26 mouse cellular contexts compared by ENCODE assay signal in genomic region chr10:51417221-51417911, GRCm38 (mm10).
DNase-seq lines count a peak whose midpoint lies in the region; ATAC-seq and TF ChIP-seq lines count a peak whose summit lies in the region.
"Had no signal": no experiment of that assay in that cellular context is flagged by ENCODE, and none has a peak within 500 bp of the region (broad histone marks: within the 10 kb centered on the region; RNA-seq: fewer than 3 reads in every experiment).

No protein-coding gene starts in this region.

- H3K36me3 ChIP-seq in E14TG2a.4 (ENCODE audit: insufficient read depth, low read length) = no peaks in the 10 kb centered on the region
- H3K36me3 ChIP-seq: embryonic facial prominence, embryonic 10.5 days; embryonic facial prominence, embryonic 12.5 days; forebrain, embryonic 15.5 days; G1E had no signal

- peak; percentile 75 for DNase-seq in ES-CJ7 (ENCODE audit: low read depth, low spot score)
- peak; percentile 65 for DNase-seq in Muller cell, postnatal 12 days (ENCODE audit: inconsistent ontology term)
- DNase-seq in R1 (ENCODE audit: low read depth, low spot score) = peak; percentile 91
- no peak for DNase-seq in thymus, postnatal 10 days (ENCODE audit: low spot score in 2 of 2)
- DNase-seq in lung, postnatal 14 days = no peak
- DNase-seq in heart, postnatal 36 days = no peak
- DNase-seq: adrenal gland, adult 8-10 months; adrenal gland, postnatal 14 days; adrenal gland, postnatal 36 days; B cell, adult 2 months; cerebellum, adult 11 months; cerebellum, adult 2 months; cerebellum, adult 9-10 months; cerebellum, postnatal 10 days; cerebellum, postnatal 25 days; forebrain, postnatal 0 days had no signal

- no peaks in the 10 kb centered on the region for H3K27me3 ChIP-seq in E14TG2a.4 (ENCODE audit: insufficient read depth, low read length)
- H3K27me3 ChIP-seq: CH12.LX; embryonic facial prominence, embryonic 12.5 days; forebrain, embryonic 13.5 days; forebrain, embryonic 15.5 days had no signal

- peaks cover 26% of the 10 kb centered on the region for H3K4me1 ChIP-seq in E14TG2a.4 (replicated peaks; ENCODE audit: low read depth, low read length)
- H3K4me1 ChIP-seq: embryonic facial prominence, embryonic 10.5 days; embryonic facial prominence, embryonic 12.5 days; forebrain, embryonic 13.5 days; forebrain, embryonic 15.5 days had no signal

- TF ChIP-seq CTCF in E14TG2a.4 (conservative IDR thresholded peaks at IDR 0.05; ENCODE audit: low read length) = no peak

- intact Hi-C loops in heart, postnatal 36 days (cut with DNase I) = no loop called here

- no peak for ATAC-seq in megakaryocyte-erythroid progenitor cell, adult 5-6 weeks (replicated peaks; ENCODE audit: low FRiP score, low TSS enrichment, poor library complexity, severe bottlenecking)
- ATAC-seq: activated CD4-positive, CD25-positive, alpha-beta regulatory T cell, adult 4 months; CD4-positive, CD25-positive, alpha-beta regulatory T cell, adult 4 months; forebrain, embryonic 13.5 days; forebrain, embryonic 15.5 days; forebrain, postnatal 0 days had no signal

- 0 out of 2 replicates have a peak overlapping the region, but pooled peaks have one; percentile 35 for H3K4me3 ChIP-seq in E14TG2a.4 (replicated peaks; ENCODE audit: low read length)
- H3K4me3 ChIP-seq: embryonic facial prominence, embryonic 10.5 days; embryonic facial prominence, embryonic 12.5 days; forebrain, embryonic 13.5 days; forebrain, embryonic 15.5 days had no signal

- no peaks in the 10 kb centered on the region for H3K9me3 ChIP-seq in E14TG2a.4 (ENCODE audit: low read length)
- H3K9me3 ChIP-seq: embryonic facial prominence, embryonic 10.5 days; embryonic facial prominence, embryonic 12.5 days; forebrain, embryonic 13.5 days; forebrain, embryonic 15.5 days; G1E had no signal

Comparison
In these comparisons a context has a peak if more than half of its experiments do, and no peak if none do; other contexts are left out.
1. DNase-seq: peak in ES-CJ7 (single experiment), Muller cell, postnatal 12 days (single experiment) and R1 (single experiment); none in thymus, postnatal 10 days (0 of 2), lung, postnatal 14 days (single experiment) and heart, postnatal 36 days (0 of 2).